Mouse (Mus musculus) gastrocnemius, postnatal 36 days (tissue): ENCODE data around the gene Abhd12b. TPM values are rescaled to one million over a fixed set of nuclear protein-coding genes. Genes with fewer than 3 reads are reported as not detected.
A peak's percentile ranks its signal among the peaks of the same experiment; 100 is the strongest.

Source experiments
- DNase-seq, 2 experiments: peaks; one replicate each; pipeline ENCODE4 v3.0.0; 2022
- intact Hi-C: fragments of 180-260 bp; cut with DNase I; formaldehyde crosslinking; loops from one replicate; pipeline ENCODE4 v1.15.1; 2025
- total RNA-seq, 2 experiments: library from RNA; stranded (reverse); gene quantifications; 2 replicates each; pipeline ENCODE4 v1.2.3; 2021

Abhd12b gene
- total RNA-seq, 2 experiments from 2014 or later, result not detected

GRCm38 (mm10) chr12:70195426-70195825, 41.5 kb downstream of the Abhd12b start:
- no peak for DNase-seq
- intact Hi-C loops, result no loop called here

- DNase-seq, result no peak
- intact Hi-C loops, result no loop called here
These were observed 42.4 kb downstream of the Abhd12b start for GRCm38 (mm10) chr12:70196341-70196740.

- DNase-seq, result no peak
- intact Hi-C loops, result no loop called here
These were observed 48.1 kb downstream of the Abhd12b start for GRCm38 (mm10) chr12:70201926-70202529.

GRCm38 (mm10) chr12:70204433-70204832, 50.5 kb downstream of the Abhd12b start:
- intact Hi-C loops, result no loop called here
- DNase-seq, result no peak

- no peak for DNase-seq
- intact Hi-C loops, result no loop called here
These were observed 54.3 kb downstream of the Abhd12b start for GRCm38 (mm10) chr12:70208214-70208613.

GRCm38 (mm10) chr12:70212501-70212900, 58.6 kb downstream of the Abhd12b start:
- no peak for DNase-seq
- intact Hi-C loops, result no loop called here

GRCm38 (mm10) chr12:70213601-70214000, 59.7 kb downstream of the Abhd12b start:
- intact Hi-C loops, result no loop called here
- DNase-seq, result no peak

- no peak for DNase-seq
- intact Hi-C loops, result no loop called here
These were observed 60.3 kb downstream of the Abhd12b start for GRCm38 (mm10) chr12:70214281-70214680.

- intact Hi-C loops, result no loop called here
- no peak for DNase-seq
These were observed 62.4 kb downstream of the Abhd12b start for GRCm38 (mm10) chr12:70216229-70216800.

- intact Hi-C loops, result no loop called here
- DNase-seq, result no peak
These were observed 65.0 kb downstream of the Abhd12b start for GRCm38 (mm10) chr12:70218795-70219540.

- intact Hi-C loops, result no loop called here
- no peak for DNase-seq
These were observed 67.5 kb downstream of the Abhd12b start for GRCm38 (mm10) chr12:70221425-70221824.

- no peak for DNase-seq
- intact Hi-C loops, result no loop called here
These were observed 69.4 kb downstream of the Abhd12b start for GRCm38 (mm10) chr12:70223331-70223730.

GRCm38 (mm10) chr12:70226655-70227054, 72.7 kb downstream of the Abhd12b start:
- no peak for DNase-seq
- intact Hi-C loops, result no loop called here

- DNase-seq, result peak; percentile 71 to 73
- intact Hi-C loops, result no loop called here
These were observed 73.4 kb downstream of the Abhd12b start for GRCm38 (mm10) chr12:70227121-70227932.

- no peak for DNase-seq
- intact Hi-C loops, result no loop called here
These were observed 74.2 kb downstream of the Abhd12b start for GRCm38 (mm10) chr12:70228155-70228554.

GRCm38 (mm10) chr12:70231294-70231693, 77.4 kb downstream of the Abhd12b start, which contains the start of gene Pygl:
TSS of gene Pygl (minus strand) at chr12:70231488.
- intact Hi-C loops, result loop anchor here (10.0 kb wide), 2 partner anchors 194 to 684 kb away; no protein-coding TSS in a partner anchor
- DNase-seq, result no peak

- no peak for DNase-seq
- intact Hi-C loops, result loop anchor here (10.0 kb wide), 2 partner anchors 193 to 683 kb away; no protein-coding TSS in a partner anchor
These were observed 78.1 kb downstream of the Abhd12b start for GRCm38 (mm10) chr12:70232020-70232544.
